Mouse (Mus musculus): ENCODE measurements around the gene Asb11. TPM values are rescaled to one million over a fixed set of nuclear protein-coding genes. Genes with fewer than 3 reads are reported as not detected.
A peak's percentile ranks its signal among the peaks of the same experiment; 100 is the strongest.

The Asb11 gene
- polyA plus RNA-seq, 1 experiment from 2014 or later = 0.78 TPM

DNA sequence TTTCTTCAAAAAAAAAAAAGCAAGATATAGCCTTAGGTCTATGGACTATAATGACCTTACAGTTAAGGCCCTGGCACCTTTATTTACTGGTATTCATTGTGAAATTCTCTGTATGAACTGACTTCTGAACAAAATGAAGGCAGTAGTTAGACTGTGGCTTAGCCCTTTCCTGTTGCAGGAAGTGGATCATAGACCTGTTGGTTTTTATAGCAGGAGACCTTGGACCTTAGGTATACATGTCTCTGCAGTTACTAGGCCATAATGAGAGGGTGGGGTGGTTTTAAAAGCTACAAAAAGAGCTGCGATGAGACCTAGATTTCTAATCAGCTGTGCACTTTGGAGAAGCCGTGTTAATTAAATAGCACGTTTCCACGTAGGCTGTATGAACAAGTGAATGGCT lies 9.5 kb upstream of the Asb11 start:
- DNase-seq (ENCODE audit: low spot score) (no peak), ATAC-seq (replicated peaks; ENCODE audit: low FRiP score, low read depth) (no peak)
- Histone ChIP-seq H3K4me1 (replicated peaks; ENCODE audit: insufficient read depth, low read length) (no peaks in the 10 kb centered on the region), H3K4me2 (ENCODE audit: low read length) (no peak overlapping the region), H3K36me3 (ENCODE audit: insufficient read depth, low read length) (no peaks in the 10 kb centered on the region), H3K9me3 (replicated peaks; ENCODE audit: low read length) (no peaks in the 10 kb centered on the region), H3K9ac (ENCODE audit: low read depth, low read length) (no peak overlapping the region), H3K4me3 (replicated peaks; ENCODE audit: low read depth, low read length) (no peak overlapping the region), H3K27me3 (ENCODE audit: insufficient read depth, low read length) (no peaks in the 10 kb centered on the region), H3K27ac (no peak overlapping the region)
- TF ChIP-seq CTCF (IDR thresholded peaks at IDR 0.05; ENCODE audit: low read depth) = no peak
- WGBS = 89% methylated on average over 4 of the region's 4 CpGs

DNA sequence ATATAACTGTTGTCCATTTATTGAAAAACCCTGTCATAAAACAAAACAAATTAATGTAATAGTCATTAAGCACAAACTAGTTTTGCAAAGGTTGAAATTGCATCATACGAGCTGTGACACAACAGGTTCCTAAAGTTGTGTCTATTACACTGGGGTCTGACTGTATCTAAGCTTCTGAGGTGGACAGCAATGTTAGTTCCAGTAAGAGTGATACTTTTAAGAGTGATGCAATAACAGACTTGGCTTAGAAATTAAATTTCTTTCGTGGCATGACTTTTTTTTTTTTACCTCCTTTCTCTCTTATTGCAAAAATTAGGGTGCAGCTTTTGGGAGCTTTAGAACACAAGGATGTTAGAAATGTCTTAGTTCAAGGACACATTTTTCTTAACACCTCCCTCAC lies 8.6 kb upstream of the Asb11 start:
- Histone ChIP-seq H3K27me3 (ENCODE audit: insufficient read depth, low read length) (no peaks in the 10 kb centered on the region), H3K9ac (ENCODE audit: low read depth, low read length) (no peak overlapping the region), H3K36me3 (ENCODE audit: insufficient read depth, low read length) (no peaks in the 10 kb centered on the region), H3K4me3 (replicated peaks; ENCODE audit: low read depth, low read length) (no peak overlapping the region), H3K4me2 (ENCODE audit: low read length) (no peak overlapping the region), H3K4me1 (replicated peaks; ENCODE audit: insufficient read depth, low read length) (no peaks in the 10 kb centered on the region), H3K9me3 (replicated peaks; ENCODE audit: low read length) (no peaks in the 10 kb centered on the region), H3K27ac (no peak overlapping the region)
- ATAC-seq (replicated peaks; ENCODE audit: low FRiP score, low read depth) (no peak), DNase-seq (ENCODE audit: low spot score) (no peak)
- 80% methylated on average over 2 of the region's 2 CpGs for WGBS
- no peak for TF ChIP-seq CTCF (IDR thresholded peaks at IDR 0.05; ENCODE audit: low read depth)

DNA sequence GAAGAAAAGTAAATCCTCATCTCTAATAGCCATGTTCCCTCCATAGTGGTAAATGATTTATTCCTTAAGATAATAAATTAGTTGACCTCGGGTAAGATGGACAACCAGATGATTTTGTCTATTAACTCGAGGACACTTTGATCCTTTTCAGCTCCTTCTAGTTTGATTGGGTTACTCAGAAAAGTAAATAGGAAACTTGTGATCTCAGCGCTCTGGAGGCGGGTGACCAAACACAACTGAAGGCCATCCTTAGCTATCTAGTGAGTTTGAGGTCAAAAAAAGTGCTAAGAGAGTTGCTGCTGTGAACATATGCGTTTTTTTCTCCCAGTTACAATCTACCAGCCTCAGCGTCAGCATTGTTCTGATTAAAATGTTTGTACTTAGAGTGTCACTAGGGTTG lies 6.2 kb upstream of the Asb11 start:
- Histone ChIP-seq H3K4me3 (replicated peaks; ENCODE audit: low read depth, low read length) (no peak overlapping the region), H3K9ac (ENCODE audit: low read depth, low read length) (no peak overlapping the region), H3K9me3 (replicated peaks; ENCODE audit: low read length) (no peaks in the 10 kb centered on the region), H3K4me1 (replicated peaks; ENCODE audit: insufficient read depth, low read length) (no peaks in the 10 kb centered on the region), H3K27me3 (ENCODE audit: insufficient read depth, low read length) (no peaks in the 10 kb centered on the region), H3K27ac (no peak overlapping the region), H3K4me2 (ENCODE audit: low read length) (no peak overlapping the region), H3K36me3 (ENCODE audit: insufficient read depth, low read length) (no peaks in the 10 kb centered on the region)
- no peak for DNase-seq (ENCODE audit: low spot score)
- peak; percentile 54; the same call in 1 of the 2 replicates for ATAC-seq (replicated peaks; ENCODE audit: low FRiP score, low read depth)
- WGBS = 64% methylated on average over 6 of the region's 6 CpGs
- no peak for TF ChIP-seq CTCF (IDR thresholded peaks at IDR 0.05; ENCODE audit: low read depth)

DNA sequence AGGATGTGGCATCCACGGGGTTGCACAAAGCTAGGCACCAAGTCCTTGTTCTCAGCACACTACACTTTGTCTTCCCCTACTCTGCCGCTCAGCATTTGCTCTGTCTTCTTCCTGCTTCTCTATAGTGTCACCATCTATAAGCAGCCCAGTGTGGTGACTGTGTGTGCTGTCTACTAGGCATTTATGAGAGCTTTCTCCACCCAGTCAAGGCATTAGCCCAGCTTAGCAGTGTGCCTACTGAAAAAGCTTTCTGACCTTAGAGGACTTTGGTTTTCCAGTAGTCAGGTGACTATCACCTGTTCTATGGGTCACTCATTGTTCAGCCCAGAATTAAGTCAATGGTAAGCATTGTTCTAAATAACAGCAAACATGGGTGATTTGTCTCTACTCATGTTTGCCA lies 5.7 kb upstream of the Asb11 start:
- no peak for DNase-seq (ENCODE audit: low spot score)
- Histone ChIP-seq H3K4me1 (replicated peaks; ENCODE audit: insufficient read depth, low read length) (no peaks in the 10 kb centered on the region), H3K27ac (no peak overlapping the region), H3K27me3 (ENCODE audit: insufficient read depth, low read length) (no peaks in the 10 kb centered on the region), H3K4me2 (ENCODE audit: low read length) (no peak overlapping the region), H3K9ac (ENCODE audit: low read depth, low read length) (no peak overlapping the region), H3K9me3 (replicated peaks; ENCODE audit: low read length) (no peaks in the 10 kb centered on the region), H3K4me3 (replicated peaks; ENCODE audit: low read depth, low read length) (no peak overlapping the region), H3K36me3 (ENCODE audit: insufficient read depth, low read length) (no peaks in the 10 kb centered on the region)
- 86% methylated on average over 2 of the region's 2 CpGs for WGBS
- TF ChIP-seq CTCF (IDR thresholded peaks at IDR 0.05; ENCODE audit: low read depth) = no peak
- peak; percentile 33; the same call in 1 of the 2 replicates for ATAC-seq (replicated peaks; ENCODE audit: low FRiP score, low read depth)

DNA sequence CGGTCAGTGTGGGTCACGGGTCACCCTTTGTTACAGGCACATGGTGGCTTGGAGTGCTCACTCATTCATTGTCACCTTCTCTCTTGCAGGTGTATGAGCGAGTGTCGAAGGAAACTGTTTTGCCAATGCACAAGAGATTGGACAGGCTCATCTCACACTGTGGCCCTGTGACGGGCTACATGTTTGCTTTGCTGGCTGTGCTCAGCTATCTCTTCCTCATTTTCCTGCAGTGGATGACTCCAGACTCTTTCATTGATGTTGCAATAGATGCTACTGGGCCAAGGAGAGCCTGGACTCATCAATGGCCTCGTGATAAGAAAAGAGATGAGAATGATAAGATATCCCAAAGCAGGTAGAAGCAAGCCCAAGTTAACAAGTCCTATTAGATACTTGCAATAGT lies 5.3 kb upstream of the Asb11 start:
- H3K4me2 ChIP-seq (ENCODE audit: low read length) = no peak overlapping the region
- no peaks in the 10 kb centered on the region for H3K9me3 ChIP-seq (replicated peaks; ENCODE audit: low read length)
- no peaks in the 10 kb centered on the region for H3K36me3 ChIP-seq (ENCODE audit: insufficient read depth, low read length)
- H3K4me3 ChIP-seq (replicated peaks; ENCODE audit: low read depth, low read length) = no peak overlapping the region
- no peak overlapping the region for H3K27ac ChIP-seq
- ATAC-seq (replicated peaks; ENCODE audit: low FRiP score, low read depth) = no peak
- no peaks in the 10 kb centered on the region for H3K27me3 ChIP-seq (ENCODE audit: insufficient read depth, low read length)
- no peak for DNase-seq (ENCODE audit: low spot score)
- H3K4me1 ChIP-seq (replicated peaks; ENCODE audit: insufficient read depth, low read length) = no peaks in the 10 kb centered on the region
- no peak for TF ChIP-seq CTCF (IDR thresholded peaks at IDR 0.05; ENCODE audit: low read depth)
- no peak overlapping the region for H3K9ac ChIP-seq (ENCODE audit: low read depth, low read length)
- 90% methylated on average over 6 of the region's 6 CpGs for WGBS

DNA sequence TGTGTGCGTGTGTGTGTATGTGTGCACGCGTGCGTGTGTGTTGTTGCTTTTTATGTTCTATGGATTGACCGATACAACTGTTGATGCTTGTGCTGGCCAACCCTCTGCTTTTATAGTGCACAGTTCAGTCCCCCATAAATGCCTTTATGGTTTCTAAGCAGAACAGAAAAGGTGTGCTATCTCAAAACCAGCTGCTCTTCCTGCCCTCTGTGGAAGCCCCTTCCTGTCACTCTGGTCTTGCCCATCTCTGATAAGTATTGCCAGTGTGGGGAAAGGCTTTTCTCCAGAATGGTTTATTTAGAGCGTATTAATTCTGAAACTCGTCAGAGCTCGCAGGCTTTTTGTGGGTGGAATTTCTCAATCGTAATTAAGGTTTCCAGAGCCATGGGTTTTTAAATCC lies 4.1 kb upstream of the Asb11 start:
- H3K4me3 ChIP-seq (replicated peaks; ENCODE audit: low read depth, low read length) = no peak overlapping the region
- WGBS = 97% methylated on average over 9 of the region's 9 CpGs
- no peak for DNase-seq (ENCODE audit: low spot score)

DNA sequence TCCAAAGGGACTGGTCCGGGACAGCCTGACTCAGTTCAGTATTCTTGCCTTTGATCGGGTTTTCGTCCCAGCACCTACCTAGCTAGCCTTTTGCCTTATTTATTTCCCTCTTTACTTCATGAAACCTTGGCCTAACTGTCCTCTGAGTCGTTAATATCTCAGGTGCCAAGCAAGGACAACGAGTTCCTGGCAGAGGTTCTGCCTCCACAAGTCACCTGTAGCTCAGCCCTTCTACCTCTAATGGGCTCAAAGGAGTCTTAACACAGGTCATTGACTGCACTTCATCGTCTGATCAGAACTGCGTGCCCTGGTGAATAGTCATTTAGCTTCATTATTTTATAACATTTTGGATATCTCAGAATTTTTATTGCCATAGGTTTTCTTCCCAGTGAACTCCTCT lies 2.7 kb downstream of the Asb11 start:
- H3K4me2 ChIP-seq (ENCODE audit: low read length) = no peak overlapping the region
- no peak overlapping the region for H3K27ac ChIP-seq
- no peaks in the 10 kb centered on the region for H3K36me3 ChIP-seq (ENCODE audit: insufficient read depth, low read length)
- no peaks in the 10 kb centered on the region for H3K4me1 ChIP-seq (replicated peaks; ENCODE audit: insufficient read depth, low read length)
- ATAC-seq (replicated peaks; ENCODE audit: low FRiP score, low read depth) = no peak
- H3K4me3 ChIP-seq (replicated peaks; ENCODE audit: low read depth, low read length) = no peak overlapping the region
- 74% methylated on average over 7 of the region's 7 CpGs for WGBS
- no peaks in the 10 kb centered on the region for H3K27me3 ChIP-seq (ENCODE audit: insufficient read depth, low read length)
- no peaks in the 10 kb centered on the region for H3K9me3 ChIP-seq (replicated peaks; ENCODE audit: low read length)
- no peak for TF ChIP-seq CTCF (IDR thresholded peaks at IDR 0.05; ENCODE audit: low read depth)
- H3K9ac ChIP-seq (ENCODE audit: low read depth, low read length) = no peak overlapping the region
- DNase-seq (ENCODE audit: low spot score) = no peak

More for the DNA sequence above, 4.1 kb upstream of the Asb11 start:
- no peak overlapping the region for H3K9ac ChIP-seq (ENCODE audit: low read depth, low read length)
- no peak overlapping the region for H3K27ac ChIP-seq
- TF ChIP-seq CTCF (IDR thresholded peaks at IDR 0.05; ENCODE audit: low read depth) = no peak
- H3K27me3 ChIP-seq (ENCODE audit: insufficient read depth, low read length) = no peaks in the 10 kb centered on the region
- no peak overlapping the region for H3K4me2 ChIP-seq (ENCODE audit: low read length)
- ATAC-seq (replicated peaks; ENCODE audit: low FRiP score, low read depth) = no peak
- no peaks in the 10 kb centered on the region for H3K36me3 ChIP-seq (ENCODE audit: insufficient read depth, low read length)
- H3K4me1 ChIP-seq (replicated peaks; ENCODE audit: insufficient read depth, low read length) = no peaks in the 10 kb centered on the region
- H3K9me3 ChIP-seq (replicated peaks; ENCODE audit: low read length) = no peaks in the 10 kb centered on the region

Measured in kidney, postnatal 0 days (tissue).